Mouse (Mus musculus) MEL (cell line): Measurements from ENCODE around the gene Ccl11.

Experiments used
- CTCF ChIP-seq, 3 experiments: IDR thresholded peaks in 2 of 3; conservative IDR thresholded peaks in 1 of 3; 2 replicates each; pipeline ENCODE4 v1.5.1; 2011 to 2012; ENCODE audit warnings: low read length in 3 of 3, low read depth in 2 of 3, mild to moderate bottlenecking in 2 of 3, improper control_type of control experiment in 1 of 3, inconsistent platforms in 1 of 3, mixed read lengths in 1 of 3, moderate library complexity in 1 of 3; ENCODE audit not compliant: control insufficient read depth in 1 of 3, insufficient read depth in 1 of 3, poor library complexity in 1 of 3, severe bottlenecking in 1 of 3
- MYC ChIP-seq: IDR thresholded peaks from 2 replicates; pipeline ENCODE4 v1.6.1; 2011; ENCODE audit warnings: low read depth, mild to moderate bottlenecking, low read length, improper control_type of control experiment, moderate library complexity
- POLR2A ChIP-seq, 2 experiments: IDR thresholded peaks; 2 replicates each; pipeline ENCODE4 v1.6.1; 2011 to 2012; ENCODE audit warnings: low read length in 2 of 2, mild to moderate bottlenecking in 2 of 2, control low read depth in 1 of 2, improper control_type of control experiment in 1 of 2, low read depth in 1 of 2, moderate library complexity in 1 of 2; ENCODE audit not compliant: control insufficient read depth in 1 of 2, insufficient read depth in 1 of 2, poor library complexity in 1 of 2
- SIN3A ChIP-seq: IDR thresholded peaks from 2 replicates; pipeline ENCODE4 v1.6.1; 2012; ENCODE audit warnings: low read length, improper control_type of control experiment, inconsistent platforms
- USF1 ChIP-seq: IDR thresholded peaks from 2 replicates; pipeline ENCODE4 v1.6.1; 2014; ENCODE audit warnings: low read depth, mild to moderate bottlenecking, inconsistent platforms, low read length, improper control_type of control experiment, moderate library complexity
- ZC3H11A ChIP-seq: IDR thresholded peaks from 2 replicates; pipeline ENCODE4 v1.6.1; 2012; ENCODE audit warnings: low read depth, mild to moderate bottlenecking, inconsistent platforms, low read length, improper control_type of control experiment

DNA sequence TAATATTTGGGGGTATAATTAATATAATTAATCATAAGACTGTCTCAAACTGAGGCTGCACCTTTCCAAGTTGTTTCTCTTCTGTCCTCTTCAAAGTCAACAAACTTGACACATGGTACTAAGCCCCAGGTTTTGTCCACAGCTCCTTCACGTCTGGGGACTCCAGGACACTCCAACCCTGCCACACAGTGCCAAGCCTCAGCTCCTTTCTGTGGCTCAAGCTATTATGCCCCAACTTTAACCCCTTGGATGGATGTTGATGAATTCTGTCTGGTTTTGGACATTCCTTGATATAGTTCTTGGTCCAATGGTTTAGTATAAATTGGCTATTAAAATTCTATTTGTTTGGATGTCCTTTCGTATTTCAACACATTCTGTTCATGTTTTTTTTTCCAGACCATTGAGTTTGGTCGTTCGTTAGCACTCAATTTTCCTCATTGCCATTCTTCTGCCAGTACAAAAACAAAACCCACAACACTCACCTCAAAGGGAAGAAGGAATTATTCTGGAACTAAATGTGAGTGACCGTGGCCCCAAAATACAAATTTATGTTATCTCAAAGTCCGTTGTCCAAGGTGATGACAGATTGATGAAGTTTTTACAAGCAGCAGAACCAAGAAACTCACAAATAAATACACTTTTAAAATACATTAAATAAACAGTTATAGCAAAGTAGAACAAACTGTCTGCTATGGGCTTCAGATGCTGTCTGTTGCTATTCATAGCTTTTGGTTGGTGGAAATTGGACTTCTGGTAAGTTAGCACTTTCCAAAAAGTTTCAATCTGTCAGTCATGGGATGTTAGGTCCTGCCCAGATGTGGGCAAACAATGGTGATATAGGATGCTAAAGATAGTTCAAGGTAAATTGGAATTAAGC lies 53.0 kb downstream of the Ccl11 start:
- TF ChIP-seq SIN3A, result no peak
- no peak for TF ChIP-seq POLR2A (IDR thresholded peaks at IDR 0.05; ENCODE audit: control insufficient read depth in 1 of 2, insufficient read depth in 1 of 2, low read depth in 1 of 2, low read length in 2 of 2, poor library complexity in 1 of 2)
- no peak for TF ChIP-seq USF1
- TF ChIP-seq CTCF (IDR thresholded peaks at IDR 0.05 in 2 of 3, conservative IDR thresholded peaks at IDR 0.05 in 1 of 3; ENCODE audit: control insufficient read depth in 1 of 3, insufficient read depth in 1 of 3, low read depth in 2 of 3, low read length in 3 of 3, poor library complexity in 1 of 3, severe bottlenecking in 1 of 3), result no peak
- no peak for TF ChIP-seq ZC3H11A
- TF ChIP-seq MYC, result no peak
